Mouse (Mus musculus): Measurements from ENCODE around the gene Hoxa7.

GRCm38 (mm10) chr6:52185834-52186233 is 35.8 kb downstream of the Hoxa7 start:
- TF ChIP-seq CTCF (IDR thresholded peaks at IDR 0.05 in 2 of 3, conservative IDR thresholded peaks at IDR 0.05 in 1 of 3; ENCODE audit: control insufficient read depth in 1 of 3, insufficient read depth in 1 of 3, low read depth in 2 of 3, low read length in 3 of 3, poor library complexity in 1 of 3, severe bottlenecking in 1 of 3) (no peak), MAFK (IDR thresholded peaks at IDR 0.05; ENCODE audit: borderline replicate concordance, low read depth, low read length) (no peak), POLR2A (IDR thresholded peaks at IDR 0.05; ENCODE audit: control insufficient read depth in 1 of 2, insufficient read depth in 1 of 2, low read depth in 1 of 2, low read length in 2 of 2, poor library complexity in 1 of 2) (no peak), NELFE (IDR thresholded peaks at IDR 0.05; ENCODE audit: low read depth, low read length) (no peak), HCFC1 (IDR thresholded peaks at IDR 0.05; ENCODE audit: low read depth, low read length) (no peak), KAT2A (conservative IDR thresholded peaks at IDR 0.05; ENCODE audit: low read depth, low read length) (no peak), POLR2AphosphoS2 (IDR thresholded peaks at IDR 0.05; ENCODE audit: low read length) (no peak), SMC3 (IDR thresholded peaks at IDR 0.05; ENCODE audit: low read depth, low read length) (no peak), ZKSCAN1 (IDR thresholded peaks at IDR 0.05; ENCODE audit: low read depth, low read length) (no peak), EP300 (IDR thresholded peaks at IDR 0.05; ENCODE audit: low read depth in 1 of 2, low read length in 2 of 2) (no peak), TAL1 (IDR thresholded peaks at IDR 0.05; ENCODE audit: low read length) (no peak)
